Mouse (Mus musculus) B cell, adult (primary cell): ENCODE results near the gene Zfp524. TPM values are rescaled to one million over a fixed set of nuclear protein-coding genes. Genes with fewer than 3 reads are reported as not detected.

ENCODE experiments used
- total RNA-seq: library from RNA; stranded (reverse); gene quantifications from 4 replicates; pipeline ENCODE4 v1.2.4, GENCODE M21; 2023; ENCODE audit not compliant: inconsistent age

Gene Zfp524
- total RNA-seq = 8.6 to 10.0 TPM (median 9.5 TPM) in 4 replicates

DNA sequence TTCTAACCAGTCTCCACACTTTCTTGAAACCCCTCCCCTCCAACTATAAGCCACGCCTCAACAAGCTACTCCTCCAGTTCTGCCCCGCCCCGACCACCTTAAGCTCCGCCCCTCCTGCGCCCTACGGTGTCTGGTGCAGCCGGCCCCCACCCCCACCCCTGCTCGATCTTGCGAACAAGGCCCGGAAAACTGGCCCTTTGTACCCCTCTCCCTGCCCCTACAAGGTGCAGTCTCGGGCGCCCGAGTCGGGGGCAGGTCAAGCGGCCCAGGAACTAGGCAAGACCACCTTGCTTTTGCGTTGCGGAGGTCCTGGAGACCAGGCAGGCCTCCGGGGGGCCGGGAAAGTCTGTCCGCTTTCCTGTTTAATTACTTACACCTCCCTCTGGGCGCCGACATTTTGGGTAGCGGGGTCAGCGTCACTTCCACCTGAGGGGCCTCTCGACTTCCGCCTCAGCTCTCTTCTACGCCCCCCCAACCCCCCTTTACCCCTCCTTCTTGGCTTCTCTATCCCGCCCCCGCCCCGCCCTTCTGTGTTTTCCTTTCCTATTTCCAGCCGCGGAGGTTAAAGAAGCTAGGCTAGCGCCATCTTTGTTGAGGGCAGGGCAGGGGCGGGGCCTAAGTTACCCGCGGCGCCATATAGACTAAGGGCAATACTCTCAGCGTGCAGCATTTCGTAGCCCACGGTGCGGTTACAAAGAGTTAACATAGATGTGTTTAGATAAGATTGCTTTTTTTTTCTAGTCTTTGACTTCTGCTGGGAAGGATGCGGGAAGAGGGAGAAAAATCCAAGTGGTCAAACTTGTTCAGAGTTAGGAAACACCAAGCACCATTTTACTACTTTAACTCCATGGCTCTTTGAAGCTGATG is at the start of gene Zfp524, which contains the start of gene Fiz1:
Gene Zfp524 (plus strand): TSS at position 165 of the 867 bp plus-strand sequence.
Gene Fiz1 (minus strand): TSS at position 447 of the 867 bp plus-strand sequence.

GRCm38 (mm10) chr7:4971068-4971467 is 43.1 kb upstream of the Zfp524 start, which contains the start of gene Sbk3:
Gene Sbk3, minus strand, starts transcription at chr7:4971168.

DNA sequence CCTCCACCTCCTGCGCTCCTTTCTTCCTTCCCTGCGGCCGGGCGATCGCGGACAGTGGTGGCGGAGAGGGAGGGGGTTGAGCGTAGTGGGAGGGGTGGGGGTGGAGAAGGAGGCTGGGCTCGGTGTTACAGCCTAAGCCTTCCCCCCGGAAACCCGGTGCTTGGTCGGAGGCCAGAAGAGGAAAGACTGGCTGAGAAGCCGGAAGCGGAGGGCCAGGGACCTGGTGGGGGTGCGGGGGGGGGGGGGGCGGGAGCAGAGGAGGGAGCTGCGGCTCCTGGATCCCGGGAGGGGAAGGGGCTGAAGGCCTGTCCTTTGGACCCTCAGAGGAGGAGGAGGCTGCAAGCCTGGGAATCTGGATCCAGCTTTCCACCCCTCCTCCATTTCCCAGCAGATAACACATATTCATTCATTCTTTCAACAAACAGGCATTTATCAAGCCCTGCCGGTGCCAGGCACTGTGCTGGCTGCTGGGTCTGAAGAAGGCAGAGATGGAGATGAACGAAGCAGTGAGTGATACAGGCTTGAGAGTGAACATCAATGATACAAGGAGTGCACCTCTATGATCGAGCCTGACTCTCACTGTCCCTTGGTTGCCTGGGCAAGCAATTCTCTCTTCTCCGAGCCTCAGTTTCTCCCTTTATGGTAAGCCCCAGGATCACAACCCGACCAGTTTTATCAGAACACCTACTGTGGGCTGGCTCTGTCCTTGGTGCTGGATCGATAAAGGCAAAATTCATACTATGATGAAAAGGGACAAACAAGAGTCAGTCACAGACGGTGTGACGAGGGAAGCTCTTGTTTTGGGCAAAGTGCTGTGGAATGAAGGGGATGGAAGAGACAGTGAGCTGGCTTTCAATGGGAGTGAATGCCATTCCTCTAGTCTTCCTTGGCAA is 18.0 kb upstream of the Zfp524 start, which contains the start of gene Zfp579:
Gene Zfp579 (minus strand): TSS at position 156 of the 893 bp plus-strand sequence.

GRCm38 (mm10) chr7:5015118-5016001 is 1.1 kb downstream of the Zfp524 start, which contains the start of gene Gm44973:
Gene Gm44973, plus strand, starts transcription at chr7:5015496.

GRCm38 (mm10) chr7:5020000-5020681 is 5.9 kb downstream of the Zfp524 start, which contains the start of the genes Zfp865 and Ccdc106:
Gene Zfp865, plus strand, starts transcription at chr7:5020376.
Gene Ccdc106, plus strand, starts transcription at chr7:5020553.

GRCm38 (mm10) chr7:5033818-5034217 is 19.6 kb downstream of the Zfp524 start, which contains the start of gene 4632433K11Rik:
Gene 4632433K11Rik, plus strand, starts transcription at chr7:5034118.

GRCm38 (mm10) chr7:5038109-5038732 is 24.0 kb downstream of the Zfp524 start, which contains the start of gene Zfp784:
Gene Zfp784, minus strand, starts transcription at chr7:5038446.

DNA sequence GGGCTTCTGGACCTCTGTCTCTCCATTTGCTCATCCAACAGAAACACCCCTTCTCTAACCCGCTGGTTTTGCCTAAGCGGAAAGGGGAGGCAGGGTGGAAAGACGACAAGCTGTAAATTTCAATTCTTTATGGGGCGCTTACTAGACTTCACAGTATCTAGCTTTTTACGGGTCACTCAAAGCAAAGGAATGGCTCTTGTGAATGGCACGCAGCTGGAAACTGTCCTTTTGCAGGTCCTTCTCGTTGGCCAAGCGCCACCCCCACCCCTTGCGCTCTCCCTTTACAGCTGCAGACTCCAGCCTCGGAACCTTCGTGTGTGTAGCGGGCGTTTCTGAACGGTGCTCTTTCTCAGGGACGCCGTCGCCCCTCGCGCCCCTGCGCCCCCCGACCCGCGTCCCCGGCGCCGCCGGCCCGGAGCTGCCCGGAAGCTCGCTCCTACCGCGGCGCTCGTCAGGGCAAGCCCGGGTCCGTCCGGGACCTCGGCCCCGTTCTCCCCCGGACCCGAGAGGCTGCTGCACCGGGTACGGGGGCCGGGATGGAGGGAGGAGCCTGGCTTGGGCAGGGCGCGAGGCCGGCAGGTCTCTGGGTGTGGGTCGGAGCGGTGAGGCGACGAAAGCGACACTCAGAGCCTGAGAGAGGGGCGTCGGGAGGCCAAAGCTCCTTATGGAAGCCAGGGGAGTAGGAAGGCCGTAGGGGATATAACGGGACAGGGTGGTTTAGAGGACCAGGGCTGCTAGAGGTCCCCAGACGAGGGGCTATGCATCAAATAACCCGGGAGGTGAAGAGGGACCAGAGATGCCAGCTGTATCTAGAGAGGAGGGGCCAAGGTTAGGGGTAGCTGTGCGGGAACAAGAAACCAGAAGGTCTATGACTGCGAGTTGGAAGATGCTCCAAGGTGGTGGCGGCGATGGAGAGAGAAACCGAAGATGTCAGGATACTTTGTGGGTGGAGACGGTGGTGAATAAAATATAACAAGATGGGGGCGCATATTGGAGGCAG is 37.3 kb downstream of the Zfp524 start, which contains the start of gene Zfp580:
Gene Zfp580 (plus strand): TSS at position 346 of the 1,000 bp plus-strand sequence.

DNA sequence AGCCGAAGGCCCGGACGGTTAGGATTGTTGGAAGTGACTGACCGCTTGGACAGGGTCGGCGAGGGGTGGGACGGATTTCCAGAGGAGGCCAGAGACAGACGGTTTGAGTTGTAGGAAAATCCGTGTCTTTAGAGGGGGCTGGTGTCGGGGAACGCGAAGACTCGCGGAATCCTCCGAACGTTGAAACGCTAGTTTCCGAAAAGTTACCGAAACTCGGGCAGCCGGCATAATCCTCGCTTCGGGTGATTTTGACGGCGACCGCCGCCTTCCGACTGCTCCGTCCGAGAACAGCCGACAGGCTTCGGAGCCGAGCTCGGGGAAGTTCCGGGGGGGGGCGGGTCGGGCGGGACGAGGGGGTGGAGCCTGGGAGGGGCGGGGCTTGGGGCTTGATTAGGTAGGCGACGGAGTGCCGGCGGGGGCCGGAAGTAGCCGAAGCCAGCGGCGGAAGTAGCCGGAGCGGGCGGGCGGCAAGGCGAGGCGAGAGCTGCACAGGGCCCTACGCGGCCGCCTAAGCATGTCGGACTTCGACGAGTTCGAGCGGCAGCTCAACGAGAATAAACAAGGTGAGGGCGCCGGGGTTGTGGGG is 47.7 kb downstream of the Zfp524 start, which contains the start of gene U2af2:
Gene U2af2 (plus strand): TSS at position 370 of the 586 bp plus-strand sequence.

Other genes with a start within 250 kb of the Zfp524 start
- gene Fam71e2, start 243.1 kb upstream of the Zfp524 start, total RNA-seq = not detected in 4 replicates
- gene Il11, start 231.6 kb upstream of the Zfp524 start, total RNA-seq = not detected in 4 replicates
- gene Tmem190, start 231.5 kb upstream of the Zfp524 start, total RNA-seq = not detected in 4 replicates
- 2.0 to 2.9 TPM (median 2.4 TPM) in 4 replicates for gene Tmem238, start 224.8 kb upstream of the Zfp524 start, total RNA-seq
- 1,659 to 1,852 TPM (median 1,727 TPM) in 4 replicates for gene Rpl28, start 221.5 kb upstream of the Zfp524 start, total RNA-seq
- 137 to 170 TPM (median 148 TPM) in 4 replicates for gene Ube2s, start 201.8 kb upstream of the Zfp524 start, total RNA-seq
- 0.39 to 1.9 TPM (median 0.72 TPM) in 4 replicates for gene Shisa7, start 169.7 kb upstream of the Zfp524 start, total RNA-seq
- gene Isoc2b, start 144.2 kb upstream of the Zfp524 start, total RNA-seq = 6.1 to 12.0 TPM (median 7.0 TPM) in 4 replicates
- gene Isoc2a, start 137.3 kb upstream of the Zfp524 start, total RNA-seq = 10.5 to 13.7 TPM (median 12.2 TPM) in 4 replicates
- gene Gm36210, start 107.9 kb upstream of the Zfp524 start, total RNA-seq = not detected in 4 replicates
- 36.5 to 39.0 TPM (median 38.7 TPM) in 4 replicates for gene Zfp628, start 99.2 kb upstream of the Zfp524 start, total RNA-seq
- gene Nat14, start 92.4 kb upstream of the Zfp524 start, total RNA-seq = 8.3 to 9.7 TPM (median 9.1 TPM) in 4 replicates
- gene Ssc5d, start 88.6 kb upstream of the Zfp524 start, total RNA-seq = 0.19 to 0.39 TPM (median 0.34 TPM) in 4 replicates
- gene Sbk2, start 50.0 kb upstream of the Zfp524 start, total RNA-seq = 0.35 to 1.0 TPM in 2 of 4 replicates, not detected in the others
- 0.29 TPM in 1 of 4 replicates, not detected in the others for gene Sbk3, start 43.2 kb upstream of the Zfp524 start, total RNA-seq
- 11.6 to 24.7 TPM (median 17.1 TPM) in 4 replicates for gene Zfp579, start 18.3 kb upstream of the Zfp524 start, total RNA-seq
- gene Fiz1, start 282 bp downstream of the Zfp524 start, total RNA-seq = 54.1 to 62.6 TPM (median 56.9 TPM) in 4 replicates
- gene Gm44973, start 1.1 kb downstream of the Zfp524 start, total RNA-seq = not detected in 4 replicates
- gene Zfp865, start 6.0 kb downstream of the Zfp524 start, total RNA-seq = 42.2 to 48.1 TPM (median 47.2 TPM) in 4 replicates
- not detected in 4 replicates for gene Ccdc106, start 6.1 kb downstream of the Zfp524 start, total RNA-seq
- gene 4632433K11Rik, start 19.7 kb downstream of the Zfp524 start, total RNA-seq = not detected in 4 replicates
- gene Zfp784, start 24.0 kb downstream of the Zfp524 start, total RNA-seq = 6.6 to 10.3 TPM (median 8.7 TPM) in 4 replicates
- 1.9 to 4.5 TPM (median 3.5 TPM) in 4 replicates for gene Zfp580, start 37.1 kb downstream of the Zfp524 start, total RNA-seq
- gene U2af2, start 47.7 kb downstream of the Zfp524 start, total RNA-seq = 502 to 531 TPM (median 512 TPM) in 4 replicates
- gene Epn1, start 65.8 kb downstream of the Zfp524 start, total RNA-seq = 203 to 221 TPM (median 219 TPM) in 4 replicates
- gene Rfpl4, start 102.5 kb downstream of the Zfp524 start, total RNA-seq = not detected in 4 replicates
- gene Rasl2-9, start 111.5 kb downstream of the Zfp524 start, total RNA-seq = 0.51 to 1.2 TPM (median 1.0 TPM) in 3 of 4 replicates, not detected in the other
- gene Vmn1r55, start 135.3 kb downstream of the Zfp524 start, total RNA-seq = not detected in 4 replicates
- not detected in 4 replicates for gene Vmn1r56, start 182.3 kb downstream of the Zfp524 start, total RNA-seq
- not detected in 4 replicates for gene Vmn1r57, start 204.1 kb downstream of the Zfp524 start, total RNA-seq